Mouse (Mus musculus) midbrain, embryonic 12.5 days (tissue): ENCODE measurements around the gene A630089N07Rik. TPM values are rescaled to one million over a fixed set of nuclear protein-coding genes. Genes with fewer than 3 reads are reported as not detected.

Source experiments
- ATAC-seq: fragments of 200-750 bp; cut with Nextera tagmentation; 2 replicates; pipeline ENCODE4 v1.8.0; 2017; ENCODE audit warnings: low read depth, moderate TSS enrichment, moderate library complexity; ENCODE audit not compliant: low FRiP score
- H3K27ac ChIP-seq: fragments of 300-500 bp; sonication (generic); replicated peaks from 2 replicates; pipeline ENCODE4 v1.5.1; 2016; ENCODE audit warnings: mild to moderate bottlenecking
- H3K27me3 ChIP-seq: fragments of 300-500 bp; sonication (generic); 2 replicates; pipeline ENCODE4 v1.6.1; 2016; ENCODE audit warnings: mild to moderate bottlenecking
- H3K36me3 ChIP-seq: fragments of 300-500 bp; sonication (generic); 2 replicates; pipeline ENCODE4 v1.6.1; 2016
- H3K4me1 ChIP-seq: fragments of 300-500 bp; sonication (generic); 2 replicates; pipeline ENCODE4 v1.6.1; 2016
- H3K4me2 ChIP-seq: fragments of 300-500 bp; sonication (generic); replicated peaks from 2 replicates; pipeline ENCODE4 v1.6.1; 2016; ENCODE audit warnings: mild to moderate bottlenecking, moderate library complexity
- H3K4me3 ChIP-seq: fragments of 300-500 bp; sonication (generic); 2 replicates; pipeline ENCODE4 v1.5.1; 2016; ENCODE audit warnings: mild to moderate bottlenecking
- H3K9ac ChIP-seq: fragments of 300-500 bp; sonication (generic); replicated peaks from 2 replicates; pipeline ENCODE4 v1.6.1; 2016; ENCODE audit warnings: mild to moderate bottlenecking, moderate library complexity
- H3K9me3 ChIP-seq: fragments of 300-500 bp; sonication (generic); 2 replicates; pipeline ENCODE4 v1.6.1; 2016; ENCODE audit warnings: mild to moderate bottlenecking
- WGBS: fragments of 180-500 bp; shearing (Covaris S2); methylation state at CpG from one replicate; pipeline ENCODE4 v1.1.7; 2016; 5-methylcytosine and 5-hydroxymethylcytosine counted together
- polyA plus RNA-seq: library from polyadenylated mRNA; unstranded; fragments of >200 nt; fragmentation: Nextera tagmentation; extraction: Ambion mirVana; gene quantifications from 2 replicates; pipeline ENCODE4 v1.2.1, GENCODE M21; 2016

The A630089N07Rik gene
- polyA plus RNA-seq, 1 experiment from 2014 or later, result 23.3 TPM

- H3K4me1 ChIP-seq, result peaks cover 7% of the 10 kb centered on the region; the same call in 1 of the 2 replicates
- H3K27ac ChIP-seq, result peak overlapping the region; percentile 95
- H3K27me3 ChIP-seq, result no peaks in the 10 kb centered on the region
- no peaks in the 10 kb centered on the region for H3K9me3 ChIP-seq
- peak overlapping the region; percentile 96 for H3K9ac ChIP-seq
- peak overlapping the region; percentile 91 for H3K4me2 ChIP-seq
- peaks cover 3% of the 10 kb centered on the region for H3K36me3 ChIP-seq
- ATAC-seq, result no peak
- H3K4me3 ChIP-seq, result peak overlapping the region; percentile 92
- WGBS, result 8% methylated on average over 35 of the region's 36 CpGs
Measured at GRCm38 (mm10) chr16:97961381-97962150, 120.7 kb downstream of the A630089N07Rik start.

- no peaks in the 10 kb centered on the region for H3K27me3 ChIP-seq
Measured at GRCm38 (mm10) chr16:97960348-97960747, 121.9 kb downstream of the A630089N07Rik start.

GRCm38 (mm10) chr16:97958401-97958973 is 123.8 kb downstream of the A630089N07Rik start:
- Histone ChIP-seq H3K4me2 (no peak overlapping the region), H3K27ac (no peak overlapping the region), H3K4me3 (no peak overlapping the region), H3K36me3 (peaks cover 29% of the 10 kb centered on the region), H3K9me3 (no peaks in the 10 kb centered on the region), H3K4me1 (peaks cover 7% of the 10 kb centered on the region; the same call in 1 of the 2 replicates), H3K9ac (no peak overlapping the region), H3K27me3 (no peaks in the 10 kb centered on the region)
- ATAC-seq, result no peak

More at GRCm38 (mm10) chr16:97960348-97960747, 121.9 kb downstream of the A630089N07Rik start:
- no peak overlapping the region for H3K27ac ChIP-seq
- no peaks in the 10 kb centered on the region for H3K9me3 ChIP-seq
- ATAC-seq, result no peak
- H3K4me2 ChIP-seq, result no peak overlapping the region
- H3K9ac ChIP-seq, result no peak overlapping the region
- H3K4me3 ChIP-seq, result no peak overlapping the region
- H3K4me1 ChIP-seq, result peaks cover 7% of the 10 kb centered on the region; the same call in 1 of the 2 replicates
- H3K36me3 ChIP-seq, result peaks cover 15% of the 10 kb centered on the region
- WGBS, result 94% methylated on average over 3 of the region's 3 CpGs

GRCm38 (mm10) chr16:97957626-97958025 is 124.6 kb downstream of the A630089N07Rik start:
- peaks cover 7% of the 10 kb centered on the region; the same call in 1 of the 2 replicates for H3K4me1 ChIP-seq
- no peak for ATAC-seq
- H3K9me3 ChIP-seq, result no peaks in the 10 kb centered on the region
- H3K4me2 ChIP-seq, result no peak overlapping the region
- no peak overlapping the region for H3K9ac ChIP-seq
- no peak overlapping the region for H3K27ac ChIP-seq
- H3K36me3 ChIP-seq, result peaks cover 35% of the 10 kb centered on the region
- no peaks in the 10 kb centered on the region for H3K27me3 ChIP-seq
- H3K4me3 ChIP-seq, result no peak overlapping the region

GRCm38 (mm10) chr16:97956011-97956410 is 126.2 kb downstream of the A630089N07Rik start:
- H3K4me1 ChIP-seq, result peaks cover 2% of the 10 kb centered on the region; the same call in 1 of the 2 replicates
- no peaks in the 10 kb centered on the region for H3K9me3 ChIP-seq
- no peak overlapping the region for H3K4me2 ChIP-seq
- H3K36me3 ChIP-seq, result peaks cover 51% of the 10 kb centered on the region
- H3K9ac ChIP-seq, result no peak overlapping the region
- H3K27me3 ChIP-seq, result no peaks in the 10 kb centered on the region
- H3K27ac ChIP-seq, result no peak overlapping the region
- ATAC-seq, result no peak
- WGBS, result 96% methylated on average over 2 of the region's 2 CpGs
- no peak overlapping the region for H3K4me3 ChIP-seq

GRCm38 (mm10) chr16:97953300-97953699 is 128.9 kb downstream of the A630089N07Rik start:
- Histone ChIP-seq H3K9ac (no peak overlapping the region), H3K4me2 (no peak overlapping the region), H3K9me3 (no peaks in the 10 kb centered on the region), H3K4me1 (no peaks in the 10 kb centered on the region), H3K27me3 (no peaks in the 10 kb centered on the region), H3K27ac (no peak overlapping the region), H3K4me3 (no peak overlapping the region), H3K36me3 (peaks cover 74% of the 10 kb centered on the region)
- ATAC-seq, result no peak
- WGBS, result 95% methylated on average over 2 of the region's 2 CpGs

- H3K36me3 ChIP-seq, result peaks cover 77% of the 10 kb centered on the region
- WGBS, result 88% methylated on average over 9 of the region's 9 CpGs
Measured at GRCm38 (mm10) chr16:97952801-97953200, 129.4 kb downstream of the A630089N07Rik start.

GRCm38 (mm10) chr16:97952371-97952770 is 129.9 kb downstream of the A630089N07Rik start:
- H3K4me1 ChIP-seq, result no peaks in the 10 kb centered on the region
- no peak overlapping the region for H3K27ac ChIP-seq
- peaks cover 77% of the 10 kb centered on the region for H3K36me3 ChIP-seq
- no peak overlapping the region for H3K4me2 ChIP-seq
- ATAC-seq, result no peak
- H3K27me3 ChIP-seq, result no peaks in the 10 kb centered on the region
- H3K9me3 ChIP-seq, result no peaks in the 10 kb centered on the region
- WGBS, result 93% methylated on average over 4 of the region's 4 CpGs
- no peak overlapping the region for H3K9ac ChIP-seq
- H3K4me3 ChIP-seq, result no peak overlapping the region

More at GRCm38 (mm10) chr16:97952801-97953200, 129.4 kb downstream of the A630089N07Rik start:
- no peak overlapping the region for H3K9ac ChIP-seq
- H3K4me1 ChIP-seq, result no peaks in the 10 kb centered on the region
- no peaks in the 10 kb centered on the region for H3K9me3 ChIP-seq
- H3K27ac ChIP-seq, result no peak overlapping the region
- no peak overlapping the region for H3K4me3 ChIP-seq
- ATAC-seq, result no peak
- no peaks in the 10 kb centered on the region for H3K27me3 ChIP-seq
- H3K4me2 ChIP-seq, result no peak overlapping the region

Other genes with a start within 250 kb of the A630089N07Rik start
- 16.5 and 19.2 TPM in 2 replicates for gene Prdm15, start 230.6 kb downstream of the A630089N07Rik start, polyA plus RNA-seq
- gene C2cd2, start 119.9 kb downstream of the A630089N07Rik start, polyA plus RNA-seq, result 15.6 and 15.9 TPM in 2 replicates
- gene Zbtb21, start 119.8 kb downstream of the A630089N07Rik start, polyA plus RNA-seq, result 14.7 and 15.9 TPM in 2 replicates
- gene B230307C23Rik, start 85.1 kb downstream of the A630089N07Rik start, polyA plus RNA-seq, result 16.4 and 17.9 TPM in 2 replicates